Mouse (Mus musculus) retina, postnatal 7 days (tissue): ENCODE data around the gene Odf3.

Experiments
- DNase-seq: peaks from one replicate; pipeline ENCODE4 v3.0.0-alpha.2; 2012; ENCODE audit warnings: low read depth, low spot score

The Odf3 gene

GRCm38 (mm10) chr7:140847755-140848580 lies at the start of gene Odf3:
Odf3 (plus strand) TSS chr7:140847805.
- DNase-seq = no peak

GRCm38 (mm10) chr7:140798212-140798611 lies 49.4 kb upstream of the Odf3 start:
- DNase-seq = no peak

GRCm38 (mm10) chr7:140802629-140803028 lies 45.0 kb upstream of the Odf3 start:
- no peak for DNase-seq

DNA sequence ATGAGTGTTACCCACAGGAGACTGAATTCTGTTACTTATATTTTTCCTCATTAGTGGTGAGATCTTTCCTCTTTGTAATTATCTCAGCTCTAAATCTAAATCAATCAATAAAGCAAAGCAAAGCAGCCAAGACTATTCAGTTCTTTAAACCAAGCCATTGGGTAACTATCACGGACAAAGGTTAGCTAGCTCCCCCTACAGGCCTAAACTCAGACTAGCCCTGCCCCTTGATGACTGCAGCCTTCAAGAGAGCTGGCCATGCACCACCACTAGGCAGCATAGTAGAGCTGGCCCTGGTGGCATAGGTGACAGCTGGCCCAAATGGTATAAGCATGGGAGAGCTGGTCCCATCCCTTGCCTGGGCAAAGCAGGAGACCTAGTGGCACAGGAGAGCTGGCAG lies 41.9 kb upstream of the Odf3 start:
- no peak for DNase-seq

DNA sequence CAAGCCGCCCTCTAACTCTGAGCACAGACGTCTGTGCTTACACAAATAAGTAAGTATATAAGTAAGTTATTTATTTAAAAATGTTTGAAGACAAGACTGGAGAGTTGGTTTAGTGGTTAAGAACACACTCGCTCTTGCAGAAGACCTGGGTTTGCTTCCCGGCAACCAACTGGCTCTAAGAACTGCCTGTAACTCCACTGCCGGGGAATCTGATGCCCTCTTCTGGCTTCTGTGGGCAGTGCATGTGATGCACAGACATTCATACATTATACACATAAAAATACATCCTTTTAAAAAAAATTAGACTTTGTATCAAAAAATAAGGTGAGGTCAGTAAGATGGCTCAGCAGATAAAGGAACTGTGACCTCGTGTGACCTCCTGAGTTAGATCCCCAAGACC lies 37.1 kb upstream of the Odf3 start:
- no peak for DNase-seq

- DNase-seq = no peak
Measured at GRCm38 (mm10) chr7:140811714-140812113, 35.9 kb upstream of the Odf3 start.

GRCm38 (mm10) chr7:140812850-140813249 lies 34.8 kb upstream of the Odf3 start:
- no peak for DNase-seq

- DNase-seq = no peak
Measured at GRCm38 (mm10) chr7:140820173-140820572, 27.4 kb upstream of the Odf3 start.

DNA sequence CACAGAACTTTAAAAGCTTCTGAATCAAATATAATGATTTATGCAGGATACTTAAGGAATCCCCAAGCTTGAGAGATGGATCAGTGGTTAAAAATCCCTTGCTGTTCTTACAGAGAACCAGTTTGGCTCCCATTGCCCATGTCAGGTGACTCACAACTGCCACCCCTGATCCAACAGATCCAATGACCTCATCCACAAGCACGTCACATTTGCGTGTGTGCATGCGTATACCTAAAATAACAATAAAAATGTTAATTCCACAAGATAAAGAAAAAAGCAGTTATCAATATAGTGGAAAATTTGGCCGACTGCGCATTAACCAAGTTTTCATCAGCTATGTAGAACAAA lies 26.3 kb upstream of the Odf3 start:
- DNase-seq = no peak

DNA sequence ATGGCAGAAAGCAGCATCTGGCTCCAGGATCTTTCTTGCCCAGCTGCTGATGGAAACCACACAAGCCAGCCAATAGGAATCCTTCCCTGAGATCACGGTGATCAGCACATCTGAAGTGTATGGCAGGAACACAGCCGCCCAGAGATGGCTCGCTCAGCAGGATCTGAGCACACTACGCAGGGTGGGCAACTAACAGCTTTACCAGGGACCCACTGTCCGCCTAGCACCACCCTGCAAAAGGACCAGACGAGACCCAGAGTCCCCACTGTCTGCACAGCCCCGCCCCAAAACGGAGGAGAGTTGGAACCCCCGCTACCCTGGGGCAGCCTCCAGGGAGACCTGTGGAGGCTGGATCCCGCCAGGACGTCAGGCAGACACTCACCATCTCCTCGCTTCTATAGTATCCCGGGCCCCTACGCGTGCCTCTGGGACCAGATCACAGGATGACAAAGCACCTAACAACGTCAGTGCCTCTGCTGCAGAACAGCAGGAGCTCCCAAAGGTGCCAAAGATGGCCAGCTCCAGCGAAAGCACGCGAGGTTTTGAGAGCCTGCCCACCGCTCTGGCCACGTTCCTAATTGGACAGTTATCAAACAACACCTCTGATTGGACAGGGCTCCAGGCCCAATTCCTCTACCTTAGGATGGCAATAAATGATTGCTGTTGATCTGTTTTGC lies 25.8 kb upstream of the Odf3 start, which contains the start of gene Zfp941:
Gene Zfp941, minus strand, starts transcription at position 526 of the 677 bp plus-strand sequence.
- DNase-seq = peak; percentile 34

DNA sequence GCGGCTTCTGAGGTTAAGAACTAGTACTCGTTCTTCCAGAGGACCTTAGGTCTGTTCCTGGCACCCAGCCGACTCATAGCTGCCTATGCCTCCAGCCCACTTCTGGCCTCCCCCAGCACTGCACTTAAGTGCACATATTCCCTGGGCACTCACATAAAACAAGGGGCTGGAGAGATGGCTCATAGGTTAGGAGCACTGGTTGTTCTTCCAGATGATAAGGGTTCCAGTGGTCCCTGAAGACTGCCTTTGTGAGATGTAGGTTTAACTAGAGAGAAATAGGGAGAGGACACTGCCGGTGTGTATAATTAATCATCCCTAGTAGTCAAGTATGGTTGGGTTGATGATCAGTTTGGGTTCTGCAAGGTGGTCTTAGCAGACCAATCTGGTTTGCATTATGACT lies 24.9 kb upstream of the Odf3 start:
- DNase-seq = no peak

DNA sequence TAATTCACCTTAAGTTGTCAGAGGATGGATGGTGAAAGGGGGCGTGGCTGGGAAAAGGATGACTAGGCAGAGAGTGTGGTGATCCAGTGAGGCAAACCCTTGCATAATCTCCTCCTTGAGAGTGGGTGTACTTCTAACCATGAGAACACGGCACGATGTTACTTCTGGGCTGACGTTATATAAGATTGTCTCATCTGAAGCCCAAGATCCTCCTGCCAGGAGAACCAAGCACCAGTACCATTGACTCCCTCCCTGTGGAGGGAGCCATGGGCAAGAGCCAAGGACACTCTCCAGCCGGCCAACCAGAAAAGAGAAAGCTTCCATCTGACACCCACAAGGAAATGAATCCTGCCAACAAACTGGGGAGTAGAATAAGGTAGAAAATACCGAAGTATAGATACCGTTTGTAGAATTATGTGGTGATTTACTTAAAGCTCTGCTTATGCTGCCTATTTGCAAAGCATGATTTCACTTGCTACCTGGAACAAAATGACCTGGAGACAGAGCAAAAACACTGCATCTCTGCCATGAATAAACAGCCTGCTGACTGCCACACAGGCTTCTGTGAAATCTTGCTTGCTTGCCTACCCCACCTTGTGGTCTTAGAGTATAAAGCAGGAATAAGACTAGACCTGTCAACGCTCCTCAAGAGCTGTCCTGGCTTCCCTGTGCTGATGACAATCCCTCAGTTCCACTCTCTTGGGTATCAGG lies 19.3 kb upstream of the Odf3 start:
- peak; percentile 16 for DNase-seq

GRCm38 (mm10) chr7:140831447-140831846 lies 16.2 kb upstream of the Odf3 start:
- DNase-seq = no peak

DNA sequence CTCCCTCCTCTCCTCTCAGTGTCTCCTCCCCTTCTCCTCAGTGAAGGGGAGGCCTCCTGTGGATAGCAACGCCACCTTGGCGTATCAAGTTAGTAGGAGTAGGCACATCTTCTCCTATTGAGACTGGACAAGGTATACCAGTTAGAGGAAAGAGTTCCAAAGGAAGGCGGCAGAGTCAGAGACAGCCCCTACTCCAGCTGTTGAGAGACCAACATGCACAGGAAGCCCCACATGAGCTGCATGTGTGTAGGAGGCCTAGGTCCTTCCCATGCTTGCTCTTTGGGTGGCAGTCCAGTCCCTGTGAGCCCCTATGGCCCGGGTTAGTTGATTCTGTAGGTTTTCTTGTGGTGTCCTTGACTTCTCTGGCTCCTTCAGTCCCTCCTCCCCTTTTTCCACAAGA lies 14.3 kb upstream of the Odf3 start:
- DNase-seq = no peak

- DNase-seq = no peak
Measured at GRCm38 (mm10) chr7:140834968-140835757, 12.4 kb upstream of the Odf3 start, which contains the start of gene Urah. Urah (plus strand) TSS chr7:140835018.

DNA sequence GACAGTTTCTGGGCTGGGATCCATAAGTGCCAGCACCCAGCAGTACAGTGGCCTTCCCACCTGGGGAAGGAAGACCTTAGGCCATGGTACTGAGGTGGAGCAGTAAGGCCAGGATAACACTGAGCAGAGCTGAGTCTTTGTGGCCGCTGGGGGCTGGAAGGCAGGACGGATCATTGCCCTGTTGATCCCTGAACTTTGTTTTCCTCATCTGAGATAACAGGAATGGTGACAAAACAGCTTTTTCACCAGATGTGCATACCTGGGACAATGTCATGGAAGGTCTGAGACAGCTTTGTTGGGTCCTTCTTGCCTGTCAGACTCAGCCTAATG lies 11.9 kb upstream of the Odf3 start:
- no peak for DNase-seq

- DNase-seq = no peak
Measured at GRCm38 (mm10) chr7:140836243-140837115, 11.1 kb upstream of the Odf3 start.

DNA sequence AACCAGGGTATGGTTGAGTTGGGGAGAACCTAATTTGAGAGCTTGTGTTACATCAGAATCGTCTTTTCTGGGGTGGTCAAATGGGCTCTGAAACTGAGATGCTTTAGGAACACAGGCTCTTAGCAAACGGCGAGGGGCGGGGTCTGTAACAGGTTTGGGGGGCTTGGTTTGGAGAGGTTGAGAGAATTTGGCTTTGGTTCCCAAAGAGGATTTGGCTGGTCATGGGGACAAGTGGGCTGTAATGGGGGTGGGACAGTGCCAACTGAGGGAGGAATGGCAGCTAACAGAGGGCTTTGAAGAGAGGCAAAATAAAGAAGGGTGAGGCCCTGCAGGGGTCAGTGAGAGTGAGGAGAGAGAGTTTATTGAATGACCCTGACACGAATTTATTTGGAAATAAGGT lies 8.0 kb upstream of the Odf3 start:
- DNase-seq = no peak

GRCm38 (mm10) chr7:140840750-140841735 lies 6.6 kb upstream of the Odf3 start:
- DNase-seq = no peak

GRCm38 (mm10) chr7:140843806-140844205 lies 3.8 kb upstream of the Odf3 start:
- no peak for DNase-seq
